Mouse (Mus musculus): ENCODE measurements around the gene Smok3b.

Smok3b gene

DNA sequence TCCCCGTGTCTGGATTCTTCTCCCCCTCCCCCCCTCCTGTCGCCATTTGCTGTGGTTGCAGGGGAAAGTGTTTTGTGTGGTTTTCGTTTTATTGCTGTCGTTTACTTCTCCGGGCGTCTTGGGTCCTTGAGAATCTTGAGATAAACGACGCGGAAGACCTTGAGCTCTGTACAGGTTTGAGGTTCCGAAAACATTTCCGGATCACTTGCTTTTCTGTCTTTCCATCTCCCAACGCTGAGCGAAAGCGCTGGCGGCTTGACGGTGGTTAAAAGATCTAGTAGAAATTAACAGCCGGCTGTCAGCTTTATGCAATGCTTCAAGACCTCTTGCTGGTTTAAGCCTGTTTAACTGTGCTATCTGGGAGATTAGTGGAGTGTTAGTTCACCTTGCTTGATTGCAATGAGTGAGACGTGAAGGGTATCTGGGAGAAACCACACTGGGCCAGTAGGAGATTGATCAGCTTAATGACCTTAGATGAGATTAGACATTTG lies 64.2 kb downstream of the Smok3b start:
- peak; percentile 21 to 33 for DNase-seq (ENCODE audit: low spot score in 2 of 2)

DNA sequence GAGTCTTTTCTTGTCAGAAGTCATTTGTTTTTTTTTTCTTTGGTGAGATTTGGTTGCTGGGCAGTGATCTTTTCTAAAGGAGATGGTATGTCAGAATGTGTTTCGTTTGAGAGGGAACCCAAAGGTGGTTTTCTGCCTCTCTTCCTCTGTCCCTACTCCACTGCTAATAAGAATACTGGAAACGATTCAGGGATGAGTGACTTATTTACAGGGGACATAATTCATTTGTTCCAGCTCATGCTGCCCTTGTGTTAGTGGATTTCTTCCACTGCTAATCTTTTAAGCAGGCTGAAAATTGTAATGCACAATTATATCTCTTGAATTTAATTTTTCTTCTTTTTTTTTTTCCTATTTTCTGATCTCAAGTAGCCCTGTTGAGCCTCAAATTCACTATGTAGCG lies 65.6 kb downstream of the Smok3b start:
- no peak for DNase-seq (ENCODE audit: low spot score in 2 of 2)

DNA sequence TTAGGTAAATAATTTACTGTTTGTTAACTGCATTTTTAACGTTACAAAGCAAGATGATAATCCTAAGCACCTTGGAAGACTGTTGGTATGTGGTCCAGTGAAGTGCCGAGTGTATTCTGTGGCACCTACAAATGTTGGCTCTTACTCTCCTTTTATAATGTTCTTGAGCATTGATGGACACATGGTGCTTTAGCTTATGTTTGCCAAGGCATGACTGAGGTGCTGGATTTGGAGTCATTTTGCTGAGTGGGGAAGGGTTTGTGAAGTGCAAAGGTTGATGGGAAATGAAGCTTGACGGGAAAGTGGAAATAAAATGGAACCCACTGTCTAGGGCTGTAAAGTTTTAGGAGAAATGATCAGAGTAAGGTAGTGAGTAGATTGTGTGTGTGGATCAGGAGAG lies 67.1 kb downstream of the Smok3b start:
- no peak for DNase-seq (ENCODE audit: low spot score in 2 of 2)

DNA sequence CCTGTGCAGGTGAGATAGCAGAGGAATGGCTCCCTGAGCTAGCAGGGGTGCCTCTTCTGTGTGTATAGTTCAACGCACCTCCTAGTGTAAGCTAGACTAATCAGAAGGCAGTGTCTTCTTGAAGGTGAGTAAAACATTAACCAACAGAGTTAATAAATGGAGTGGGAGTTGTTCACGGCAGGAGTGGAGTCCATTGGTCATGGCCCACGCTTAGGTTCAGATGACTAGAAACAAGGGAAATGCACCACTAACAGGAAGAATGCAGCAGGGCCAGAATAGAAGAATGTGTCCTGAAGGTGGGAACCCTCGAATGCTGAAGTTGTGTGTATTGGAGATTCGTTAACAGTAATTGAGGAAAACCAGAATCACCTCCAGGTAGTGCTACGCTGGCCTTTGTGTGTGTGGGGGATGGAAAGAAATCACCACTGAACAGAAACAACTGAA lies 67.9 kb downstream of the Smok3b start:
- no peak for DNase-seq (ENCODE audit: low spot score in 2 of 2)

DNA sequence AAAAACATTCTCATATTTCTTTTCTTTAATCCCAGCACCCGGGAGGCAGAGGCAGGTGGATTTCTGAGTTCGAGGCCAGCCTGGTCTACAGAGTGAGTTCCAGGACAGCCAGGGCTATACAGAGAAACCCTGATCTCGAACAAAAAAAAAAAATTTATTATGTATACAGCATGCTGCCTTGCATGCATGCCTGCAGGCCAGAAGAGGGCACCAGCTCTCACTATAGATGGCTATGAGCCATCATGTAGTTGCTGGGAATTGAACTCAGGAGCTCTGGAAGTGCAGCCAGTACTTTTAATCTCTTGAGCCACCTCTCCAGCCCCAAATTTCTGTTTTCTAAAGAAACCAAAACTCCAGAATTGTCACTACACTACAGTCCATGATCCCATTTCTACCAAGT lies 69.0 kb downstream of the Smok3b start:
- no peak for DNase-seq (ENCODE audit: low spot score in 2 of 2)

DNA sequence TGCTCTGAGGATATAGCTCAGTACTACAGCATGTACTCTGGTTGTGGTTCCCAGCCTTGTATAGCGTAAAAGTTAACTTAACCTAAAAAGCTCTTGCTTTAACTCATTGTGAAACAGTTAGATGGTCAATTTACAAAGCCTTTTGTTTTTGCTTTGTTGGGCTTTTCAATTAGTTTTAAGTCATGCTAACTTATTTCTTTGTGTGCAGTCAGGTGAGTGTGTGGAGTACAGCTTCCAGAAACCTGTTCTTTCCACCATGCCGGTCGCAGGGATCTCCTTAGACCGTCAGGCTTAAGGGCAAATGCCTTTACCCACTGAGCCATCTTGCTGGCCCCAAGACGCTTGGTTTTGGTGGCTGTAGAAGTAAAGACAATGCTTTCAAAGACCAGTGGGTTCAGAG lies 69.5 kb downstream of the Smok3b start:
- no peak for DNase-seq (ENCODE audit: low spot score in 2 of 2)

DNA sequence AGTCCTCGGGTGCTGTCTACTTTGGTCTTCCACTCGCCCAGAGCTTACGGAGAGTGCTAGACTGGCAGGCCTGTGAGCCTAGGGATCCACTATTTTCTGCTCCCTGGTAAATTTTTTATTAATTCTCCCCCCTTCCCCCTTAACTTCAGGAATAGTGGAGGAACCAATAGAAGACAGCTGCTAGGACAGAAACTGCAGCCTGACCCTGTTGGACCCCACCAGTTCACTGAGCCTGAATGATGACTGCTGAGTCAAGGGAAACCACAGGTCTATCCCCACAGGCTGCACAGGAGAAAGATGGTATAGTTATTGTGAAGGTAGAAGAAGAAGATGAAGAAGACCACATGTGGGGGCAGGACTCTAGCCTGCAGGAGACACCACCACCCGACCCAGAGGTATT lies 71.5 kb downstream of the Smok3b start:
- no peak for DNase-seq (ENCODE audit: low spot score in 2 of 2)

DNA sequence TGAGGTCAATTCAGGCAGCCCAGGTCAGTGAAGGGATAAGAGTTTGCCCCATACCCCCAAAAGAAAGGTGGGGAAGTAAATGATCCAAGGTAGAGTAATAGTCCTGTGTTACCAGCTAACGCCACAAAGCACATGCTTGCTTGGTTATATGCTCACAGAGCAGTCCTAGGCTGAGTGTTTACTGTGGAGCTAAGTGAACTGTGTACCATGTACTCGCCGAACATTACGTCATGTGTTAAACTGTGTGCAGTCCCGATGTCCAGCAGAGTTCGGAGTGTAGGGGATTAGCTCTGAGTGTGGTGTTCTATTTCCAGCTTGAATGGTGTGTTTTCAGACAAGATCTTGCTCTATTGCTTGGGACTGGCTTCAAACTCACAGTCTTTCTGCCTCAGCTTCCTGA lies 73.2 kb downstream of the Smok3b start:
- no peak for DNase-seq (ENCODE audit: low spot score in 2 of 2)

Measured in right cerebral cortex, adult 2 months (tissue).